Mouse (Mus musculus) stomach, embryonic 15.5 days (tissue): ENCODE measurements around the gene Igfbpl1. TPM values are rescaled to one million over a fixed set of nuclear protein-coding genes. Genes with fewer than 3 reads are reported as not detected.

Source experiments
- ATAC-seq: fragments of 200-750 bp; cut with Nextera tagmentation; 2 replicates; pipeline ENCODE4 v1.8.0; 2017; ENCODE audit warnings: low read depth, moderate number of reproducible peaks, moderate TSS enrichment; ENCODE audit not compliant: insufficient read depth, low FRiP score
- H3K27ac ChIP-seq: fragments of 300-500 bp; sonication (generic); 2 replicates; pipeline ENCODE4 v1.5.1; 2015; ENCODE audit warnings: mild to moderate bottlenecking, inconsistent platforms
- H3K27me3 ChIP-seq: fragments of 300-500 bp; sonication (generic); replicated peaks from 2 replicates; pipeline ENCODE4 v1.6.1; 2015; ENCODE audit warnings: inconsistent platforms
- H3K36me3 ChIP-seq: fragments of 300-500 bp; sonication (generic); 2 replicates; pipeline ENCODE4 v1.6.1; 2015; ENCODE audit warnings: inconsistent platforms
- H3K4me1 ChIP-seq: fragments of 300-500 bp; sonication (generic); 2 replicates; pipeline ENCODE4 v1.6.1; 2015; ENCODE audit warnings: inconsistent platforms
- H3K4me2 ChIP-seq: fragments of 300-500 bp; sonication (generic); 2 replicates; pipeline ENCODE4 v1.6.1; 2015; ENCODE audit warnings: mild to moderate bottlenecking, inconsistent platforms
- H3K4me3 ChIP-seq: fragments of 300-500 bp; sonication (generic); replicated peaks from 2 replicates; pipeline ENCODE4 v1.5.1; 2015; ENCODE audit warnings: inconsistent platforms
- H3K9ac ChIP-seq: fragments of 300-500 bp; sonication (generic); 2 replicates; pipeline ENCODE4 v1.6.1; 2015; ENCODE audit warnings: inconsistent platforms
- H3K9me3 ChIP-seq: fragments of 300-500 bp; sonication (generic); 2 replicates; pipeline ENCODE4 v1.6.1; 2016; ENCODE audit warnings: inconsistent platforms
- WGBS: fragments of 180-500 bp; shearing (Covaris S2); methylation state at CpG from one replicate; pipeline ENCODE4 v1.1.7; 2015; 5-methylcytosine and 5-hydroxymethylcytosine counted together
- polyA plus RNA-seq: library from polyadenylated mRNA; unstranded; fragments of >200 nt; fragmentation: Nextera tagmentation; extraction: Ambion mirVana; gene quantifications from 2 replicates; pipeline ENCODE4 v1.2.1, GENCODE M21; 2015

The Igfbpl1 gene
- polyA plus RNA-seq, 1 experiment from 2014 or later: 0.87 TPM

DNA sequence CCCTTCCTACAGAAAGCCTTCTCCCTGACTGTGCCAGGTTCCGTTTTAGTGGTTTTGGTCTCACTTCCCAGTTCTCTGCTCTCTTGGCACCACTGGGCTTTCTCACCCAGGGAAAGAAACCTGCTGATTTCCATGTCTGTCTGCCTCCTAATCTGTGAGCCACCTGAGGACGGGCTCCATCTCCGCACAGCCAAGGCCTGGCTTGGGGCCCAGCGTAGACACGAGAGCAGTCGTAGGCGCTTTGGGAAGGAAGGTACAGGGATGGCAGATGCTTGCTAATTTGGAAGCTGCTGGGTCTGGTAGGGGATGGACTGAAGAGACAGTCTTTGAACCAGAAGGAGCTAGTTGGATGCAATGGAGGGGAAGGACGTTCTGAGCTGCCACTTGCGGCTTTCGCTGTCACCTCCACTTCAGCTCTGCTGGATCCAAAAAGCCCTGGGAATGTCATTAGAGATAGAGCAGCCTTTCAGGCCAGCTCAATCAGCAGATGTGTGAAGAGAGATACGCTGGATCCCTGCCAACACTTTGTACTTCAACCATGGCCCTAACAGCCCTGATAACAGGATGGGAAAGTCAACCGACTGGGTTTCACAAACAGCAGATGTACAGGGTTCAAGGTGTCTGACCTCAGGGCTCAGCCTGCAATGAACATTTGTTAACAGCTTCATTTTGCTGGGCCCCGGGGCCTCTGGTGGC is 37.3 kb downstream of the Igfbpl1 start:
- H3K27me3 ChIP-seq: no peaks in the 10 kb centered on the region
- H3K4me2 ChIP-seq: no peak overlapping the region
- no peaks in the 10 kb centered on the region for H3K36me3 ChIP-seq
- H3K27ac ChIP-seq: peak overlapping the region; percentile 63; the same call in 1 of the 2 replicates
- no peaks in the 10 kb centered on the region for H3K9me3 ChIP-seq
- peak; percentile 57; the same call in 1 of the 2 replicates for ATAC-seq
- 48% methylated on average over 13 of the region's 13 CpGs for WGBS
- H3K9ac ChIP-seq: no peak overlapping the region
- H3K4me1 ChIP-seq: 0 out of 2 replicates have a peak, but pooled peaks cover 9% of the 10 kb centered on the region
- H3K4me3 ChIP-seq: no peak overlapping the region

GRCm38 (mm10) chr4:45788446-45789081 is 38.2 kb downstream of the Igfbpl1 start:
- Histone ChIP-seq H3K9ac (no peak overlapping the region), H3K4me3 (no peak overlapping the region), H3K36me3 (no peaks in the 10 kb centered on the region), H3K9me3 (no peaks in the 10 kb centered on the region), H3K27me3 (no peaks in the 10 kb centered on the region), H3K27ac (peak overlapping the region; percentile 63; the same call in 1 of the 2 replicates), H3K4me1 (0 out of 2 replicates have a peak, but pooled peaks cover 7% of the 10 kb centered on the region), H3K4me2 (no peak overlapping the region)
- no peak for ATAC-seq
- WGBS: 63% methylated on average over 13 of the region's 13 CpGs

- no peak overlapping the region for H3K27ac ChIP-seq
- no peaks in the 10 kb centered on the region for H3K9me3 ChIP-seq
- no peaks in the 10 kb centered on the region for H3K36me3 ChIP-seq
- H3K4me3 ChIP-seq: no peak overlapping the region
- no peaks in the 10 kb centered on the region for H3K27me3 ChIP-seq
- H3K4me2 ChIP-seq: no peak overlapping the region
- WGBS: 47% methylated on average over 4 of the region's 4 CpGs
- ATAC-seq: no peak
- H3K4me1 ChIP-seq: 0 out of 2 replicates have a peak, but pooled peaks cover 7% of the 10 kb centered on the region
- no peak overlapping the region for H3K9ac ChIP-seq
These were observed 40.0 kb downstream of the Igfbpl1 start for GRCm38 (mm10) chr4:45786674-45787073.

GRCm38 (mm10) chr4:45785959-45786358 is 40.8 kb downstream of the Igfbpl1 start:
- Histone ChIP-seq H3K4me2 (no peak overlapping the region), H3K9ac (no peak overlapping the region), H3K27me3 (no peaks in the 10 kb centered on the region), H3K27ac (no peak overlapping the region), H3K36me3 (no peaks in the 10 kb centered on the region), H3K4me3 (no peak overlapping the region), H3K4me1 (0 out of 2 replicates have a peak, but pooled peaks cover 7% of the 10 kb centered on the region), H3K9me3 (no peaks in the 10 kb centered on the region)
- WGBS: 44% methylated on average over 2 of the region's 2 CpGs
- ATAC-seq: no peak

- no peaks in the 10 kb centered on the region for H3K27me3 ChIP-seq
- H3K27ac ChIP-seq: no peak overlapping the region
- H3K9me3 ChIP-seq: no peaks in the 10 kb centered on the region
- no peaks in the 10 kb centered on the region for H3K4me1 ChIP-seq
- H3K4me3 ChIP-seq: no peak overlapping the region
- ATAC-seq: no peak
- no peaks in the 10 kb centered on the region for H3K36me3 ChIP-seq
- H3K9ac ChIP-seq: no peak overlapping the region
- WGBS: 60% methylated on average over 1 of the region's 1 CpGs
- no peak overlapping the region for H3K4me2 ChIP-seq
These were observed 43.1 kb downstream of the Igfbpl1 start for GRCm38 (mm10) chr4:45783671-45784070.

- ATAC-seq: no peak
These were observed 55.1 kb downstream of the Igfbpl1 start for GRCm38 (mm10) chr4:45771619-45772018.

DNA sequence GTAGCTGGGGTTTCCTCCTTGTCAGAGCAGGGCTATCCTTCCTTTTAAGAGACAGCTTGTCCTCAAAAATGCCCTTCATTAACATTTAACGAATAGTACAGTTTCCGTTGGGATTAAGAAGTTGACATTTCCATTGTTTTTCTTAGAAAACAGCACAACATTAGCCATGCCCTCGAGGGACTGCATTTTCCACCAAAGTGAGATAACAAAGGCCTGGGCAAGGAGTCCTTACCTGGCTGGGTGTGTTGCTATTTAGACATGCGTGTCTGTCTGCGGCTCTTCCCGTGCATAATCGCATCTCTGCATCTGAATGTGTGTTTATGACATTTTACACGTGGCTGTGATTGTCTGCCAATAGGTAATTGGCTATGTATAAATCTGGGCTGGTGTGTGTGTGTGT is 55.5 kb downstream of the Igfbpl1 start:
- Histone ChIP-seq H3K4me1 (peaks cover 29% of the 10 kb centered on the region), H3K9me3 (no peaks in the 10 kb centered on the region), H3K9ac (no peak overlapping the region), H3K4me3 (no peak overlapping the region), H3K27ac (no peak overlapping the region), H3K4me2 (no peak overlapping the region), H3K27me3 (peaks cover 3% of the 10 kb centered on the region; the same call in 1 of the 2 replicates), H3K36me3 (no peaks in the 10 kb centered on the region)
- 34% methylated on average over 8 of the region's 8 CpGs for WGBS
- ATAC-seq: no peak

More at GRCm38 (mm10) chr4:45771619-45772018, 55.1 kb downstream of the Igfbpl1 start:
- peaks cover 26% of the 10 kb centered on the region for H3K4me1 ChIP-seq
- no peak overlapping the region for H3K4me2 ChIP-seq
- H3K36me3 ChIP-seq: no peaks in the 10 kb centered on the region
- no peaks in the 10 kb centered on the region for H3K9me3 ChIP-seq
- H3K27me3 ChIP-seq: peaks cover 3% of the 10 kb centered on the region; the same call in 1 of the 2 replicates
- no peak overlapping the region for H3K27ac ChIP-seq
- 2% methylated on average over 5 of the region's 5 CpGs for WGBS
- no peak overlapping the region for H3K9ac ChIP-seq
- H3K4me3 ChIP-seq: no peak overlapping the region

- Histone ChIP-seq H3K27me3 (peaks cover 3% of the 10 kb centered on the region; the same call in 1 of the 2 replicates), H3K4me2 (no peak overlapping the region), H3K4me3 (no peak overlapping the region), H3K27ac (no peak overlapping the region), H3K36me3 (no peaks in the 10 kb centered on the region), H3K9ac (no peak overlapping the region), H3K4me1 (peaks cover 33% of the 10 kb centered on the region), H3K9me3 (no peaks in the 10 kb centered on the region)
- ATAC-seq: no peak
- 38% methylated on average over 4 of the region's 4 CpGs for whole genome bisulfite sequencing
These were observed 56.1 kb downstream of the Igfbpl1 start for GRCm38 (mm10) chr4:45770638-45771033.

DNA sequence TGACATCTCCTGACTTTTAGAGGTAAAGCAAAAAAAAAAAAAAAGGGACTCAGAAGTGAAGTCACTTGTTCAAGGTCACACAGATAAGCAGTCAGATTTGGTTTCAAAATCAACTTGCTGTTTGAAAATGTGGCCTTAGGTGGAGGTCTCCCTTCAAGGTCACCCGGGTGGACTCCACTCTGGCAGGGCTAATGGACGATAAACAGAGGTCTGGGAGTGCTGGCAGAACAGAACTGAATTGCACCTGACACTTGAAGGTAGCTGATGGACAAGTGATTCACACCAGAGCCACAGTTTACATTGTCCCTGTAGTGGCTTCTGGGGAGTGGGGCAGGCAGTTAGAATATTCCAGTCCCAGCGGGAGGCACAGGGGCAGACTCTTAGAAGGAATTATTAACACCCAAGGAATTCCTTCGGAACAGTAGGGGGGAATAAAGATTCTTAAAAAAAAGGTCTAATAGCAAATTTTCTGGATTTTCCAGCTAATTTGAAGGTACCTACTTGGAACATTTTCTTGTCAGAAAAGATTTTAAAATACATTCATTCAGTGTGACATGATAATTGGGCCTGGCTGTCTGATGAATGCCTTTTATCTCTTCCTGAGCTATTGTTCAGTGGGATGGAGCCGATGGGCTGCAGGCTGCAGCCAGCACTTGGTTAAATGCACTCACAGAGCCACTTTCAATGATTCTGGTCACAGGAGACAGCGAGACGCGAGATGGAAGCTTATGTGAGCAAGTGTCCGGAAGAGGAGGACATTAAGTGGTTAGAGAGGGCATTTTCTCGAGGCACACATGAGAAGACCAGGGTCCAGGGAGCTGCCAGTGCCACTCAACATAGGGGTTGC is 56.7 kb downstream of the Igfbpl1 start:
- ATAC-seq: no peak
- Histone ChIP-seq H3K27me3 (peaks cover 4% of the 10 kb centered on the region; the same call in 1 of the 2 replicates), H3K4me2 (no peak overlapping the region), H3K4me3 (no peak overlapping the region), H3K4me1 (peaks cover 39% of the 10 kb centered on the region), H3K9ac (no peak overlapping the region), H3K27ac (no peak overlapping the region), H3K9me3 (no peaks in the 10 kb centered on the region), H3K36me3 (no peaks in the 10 kb centered on the region)
- WGBS: 44% methylated on average over 10 of the region's 10 CpGs

DNA sequence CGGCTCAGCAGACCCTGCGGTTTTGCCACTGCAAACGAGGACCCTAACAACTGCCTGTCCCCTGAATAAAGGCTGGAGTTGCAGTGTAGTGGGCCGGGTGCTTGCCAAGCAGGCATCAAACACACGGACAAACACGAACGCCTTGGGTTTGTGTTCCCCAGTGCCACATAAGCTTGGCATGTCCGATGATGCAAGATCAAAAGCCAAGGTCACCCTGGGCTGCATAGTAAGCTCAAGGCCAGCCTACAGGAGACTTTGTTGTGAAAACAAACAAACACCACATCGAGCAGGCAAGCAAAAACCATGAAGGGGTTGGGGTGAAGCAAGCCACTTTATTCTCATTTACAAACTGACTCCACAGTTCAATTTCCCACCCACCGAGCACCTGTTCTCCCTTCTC is 57.6 kb downstream of the Igfbpl1 start:
- Histone ChIP-seq H3K9ac (no peak overlapping the region), H3K9me3 (no peaks in the 10 kb centered on the region), H3K36me3 (no peaks in the 10 kb centered on the region), H3K4me1 (peaks cover 47% of the 10 kb centered on the region), H3K4me2 (no peak overlapping the region), H3K4me3 (no peak overlapping the region), H3K27me3 (peaks cover 7% of the 10 kb centered on the region; the same call in 1 of the 2 replicates), H3K27ac (no peak overlapping the region)
- WGBS: 60% methylated on average over 10 of the region's 10 CpGs
- ATAC-seq: no peak

DNA sequence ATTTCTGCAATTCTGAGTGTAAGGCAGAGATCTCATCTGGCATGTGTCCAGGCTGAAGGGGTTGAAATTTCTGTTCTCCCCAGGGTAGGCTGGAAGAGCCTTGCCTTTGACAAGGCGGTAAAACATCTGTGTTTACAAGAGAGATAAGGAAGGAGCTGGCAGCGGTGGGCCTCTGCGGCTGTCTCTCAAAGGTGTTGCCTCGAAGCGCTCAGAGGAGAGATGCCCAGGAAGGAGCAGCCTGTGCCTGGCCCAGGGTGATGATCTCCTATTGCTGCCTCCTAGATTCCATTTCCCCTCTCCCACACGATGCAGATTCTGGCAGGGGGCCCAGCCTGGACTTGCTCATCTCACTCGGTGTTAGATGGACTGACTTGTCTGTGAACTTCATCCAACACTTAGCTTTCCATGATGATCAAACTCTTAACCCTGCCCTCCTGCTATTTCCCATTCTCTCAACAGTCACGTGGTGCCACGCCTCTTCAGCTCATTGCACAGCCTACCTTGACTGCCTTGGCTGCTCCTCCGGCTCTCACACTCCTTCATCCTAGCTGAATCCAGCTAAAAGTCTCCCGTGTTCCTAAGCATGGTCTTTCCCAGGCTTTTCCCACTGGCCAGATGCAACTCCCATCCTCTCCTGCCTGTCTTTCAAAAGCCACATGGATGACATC is 58.7 kb downstream of the Igfbpl1 start:
- Histone ChIP-seq H3K9me3 (no peaks in the 10 kb centered on the region), H3K4me1 (peaks cover 58% of the 10 kb centered on the region), H3K4me3 (no peak overlapping the region), H3K9ac (no peak overlapping the region), H3K27ac (peak overlapping the region; percentile 44; the same call in 1 of the 2 replicates), H3K4me2 (peak overlapping the region; percentile 26; the same call in 1 of the 2 replicates), H3K36me3 (no peaks in the 10 kb centered on the region), H3K27me3 (peaks cover 7% of the 10 kb centered on the region; the same call in 1 of the 2 replicates)
- ATAC-seq: peak; percentile 69
- 22% methylated on average over 11 of the region's 11 CpGs for WGBS
